11 mouse cellular contexts compared by ENCODE assay signal in genomic region chr10:77415867-77416266, GRCm38 (mm10). TPM values are rescaled to one million over a fixed set of nuclear protein-coding genes. Genes with fewer than 3 reads are reported as not detected.
DNase-seq lines count a peak whose midpoint lies in the region; ATAC-seq lines count a peak whose summit lies in the region.
"Had no signal": no experiment of that assay in that cellular context is flagged by ENCODE, and none has a peak within 500 bp of the region (broad histone marks: within the 10 kb centered on the region; RNA-seq: fewer than 3 reads in every experiment).

No protein-coding gene starts in this region.

- no peak overlapping the region for H3K4me3 ChIP-seq in hindbrain, embryonic 15.5 days
- H3K4me3 ChIP-seq in hindbrain, embryonic 11.5 days (ENCODE audit: low read depth, low read length): no peak overlapping the region
- no peak overlapping the region for H3K4me3 ChIP-seq in liver, embryonic 11.5 days (ENCODE audit: low read depth, low read length)

- H3K9ac ChIP-seq in hindbrain, embryonic 15.5 days: no peak overlapping the region
- H3K9ac ChIP-seq in hindbrain, embryonic 11.5 days (ENCODE audit: low read depth, low read length): no peak overlapping the region
- H3K9ac ChIP-seq in liver, embryonic 11.5 days (ENCODE audit: low read depth, low read length): no peak overlapping the region
- H3K9ac ChIP-seq: limb, embryonic 13.5 days had no signal

- no peak overlapping the region for H3K27ac ChIP-seq in hindbrain, embryonic 15.5 days (replicated peaks)
- no peak overlapping the region for H3K27ac ChIP-seq in hindbrain, embryonic 11.5 days (ENCODE audit: low read depth, low read length)
- no peak overlapping the region for H3K27ac ChIP-seq in liver, embryonic 11.5 days (ENCODE audit: low read depth, low read length)
- H3K27ac ChIP-seq: limb, embryonic 13.5 days had no signal

- WGBS in hindbrain, embryonic 15.5 days: 83% methylated on average over 5 of the region's 5 CpGs
- 80% methylated on average over 5 of the region's 5 CpGs for WGBS in hindbrain, embryonic 11.5 days
- 83% methylated on average over 5 of the region's 5 CpGs for WGBS in liver, embryonic 11.5 days

- H3K9me3 ChIP-seq in hindbrain, embryonic 15.5 days: no peaks in the 10 kb centered on the region
- no peaks in the 10 kb centered on the region for H3K9me3 ChIP-seq in hindbrain, embryonic 11.5 days (ENCODE audit: control insufficient read depth, low read length)
- no peaks in the 10 kb centered on the region for H3K9me3 ChIP-seq in liver, embryonic 11.5 days (ENCODE audit: control insufficient read depth, low read length)

- no peaks in the 10 kb centered on the region for H3K36me3 ChIP-seq in hindbrain, embryonic 15.5 days
- H3K36me3 ChIP-seq in hindbrain, embryonic 11.5 days (ENCODE audit: control insufficient read depth, insufficient read depth, low read length): no peaks in the 10 kb centered on the region
- no peaks in the 10 kb centered on the region for H3K36me3 ChIP-seq in liver, embryonic 11.5 days (ENCODE audit: control insufficient read depth, insufficient read depth, low read length)

- H3K4me2 ChIP-seq in hindbrain, embryonic 15.5 days: peak overlapping the region; percentile 15; the same call in 1 of the 2 replicates
- H3K4me2 ChIP-seq in hindbrain, embryonic 11.5 days (replicated peaks; ENCODE audit: low read depth, low read length): no peak overlapping the region
- no peak overlapping the region for H3K4me2 ChIP-seq in liver, embryonic 11.5 days

- ATAC-seq in hindbrain, embryonic 15.5 days (ENCODE audit: low FRiP score, low read depth): no peak
- ATAC-seq in hindbrain, embryonic 11.5 days (ENCODE audit: low FRiP score): no peak
- ATAC-seq in liver, embryonic 11.5 days (replicated peaks; ENCODE audit: low FRiP score): no peak

- no peaks in the 10 kb centered on the region for H3K27me3 ChIP-seq in hindbrain, embryonic 15.5 days
- H3K27me3 ChIP-seq in hindbrain, embryonic 11.5 days (ENCODE audit: control insufficient read depth, insufficient read depth, low read length): peaks cover 9% of the 10 kb centered on the region; the same call in 1 of the 2 replicates
- H3K27me3 ChIP-seq in liver, embryonic 11.5 days (replicated peaks; ENCODE audit: control insufficient read depth, insufficient read depth, low read length): peaks cover 24% of the 10 kb centered on the region

- DNase-seq in adrenal gland, adult (ENCODE audit: inconsistent age in 2 of 2, low spot score in 1 of 2): peak; percentile 70 to 75
- DNase-seq in adrenal gland, postnatal 4 days (ENCODE audit: low spot score in 2 of 2): no peak
- no peak for DNase-seq in hindbrain, embryonic 11.5 days (ENCODE audit: low spot score)
- DNase-seq in heart, postnatal 10 days: peak; percentile 26 to 36
- peak; percentile 64 for DNase-seq in lung, postnatal 25 days (ENCODE audit: low spot score)
- no peak for DNase-seq in liver, embryonic 11.5 days (ENCODE audit: low spot score)
- DNase-seq in retina, postnatal 1 day: no peak
- DNase-seq: gastrocnemius, postnatal 14 days; kidney, adult 18-20 months had no signal

- intact Hi-C loops in heart, postnatal 10 days (cut with DNase I): loop anchor here (5.0 kb wide), 3 partner anchors 66 to 134 kb away; no protein-coding TSS in a partner anchor

- peaks cover 25% of the 10 kb centered on the region for H3K4me1 ChIP-seq in hindbrain, embryonic 15.5 days (replicated peaks)
- peaks cover 5% of the 10 kb centered on the region for H3K4me1 ChIP-seq in hindbrain, embryonic 11.5 days (replicated peaks; ENCODE audit: control insufficient read depth, insufficient read depth, low read length)
- peaks cover 9% of the 10 kb centered on the region; the same call in 1 of the 2 replicates for H3K4me1 ChIP-seq in liver, embryonic 11.5 days (replicated peaks; ENCODE audit: control insufficient read depth, insufficient read depth, low read length)

RNA-seq across cellular contexts. Expression of gene Adarb1, which starts 2.2 kb away (rescaled TPM):
- total RNA-seq in adrenal gland, postnatal 4 days (2021): 10 to 100 TPM; 16.0 to 16.2 TPM
- 20.5 and 21.5 TPM in 2 replicates for polyA plus RNA-seq in hindbrain, embryonic 15.5 days (2015; fragmentation: Nextera tagmentation; extraction: Ambion mirVana)
- polyA plus RNA-seq in hindbrain, embryonic 11.5 days (2014; fragmentation: Nextera tagmentation; extraction: Ambion mirVana): 5.2 and 6.3 TPM in 2 replicates
- total RNA-seq in heart, postnatal 10 days (2021): 10 to 100 TPM; 19.4 to 27.4 TPM
- 3.5 and 4.5 TPM in 2 replicates for polyA plus RNA-seq in liver, embryonic 11.5 days (2014; fragmentation: Nextera tagmentation; extraction: Ambion mirVana)

Comparison
In these comparisons a context has a peak if more than half of its experiments do, and no peak if none do; other contexts are left out.
1. DNase-seq: peak in adrenal gland, adult (2 of 2), heart, postnatal 10 days (2 of 2) and lung, postnatal 25 days (single experiment); none in adrenal gland, postnatal 4 days (0 of 2), hindbrain, embryonic 11.5 days (single experiment), liver, embryonic 11.5 days (single experiment) and retina, postnatal 1 day (single experiment).